Mouse (Mus musculus) retina, postnatal 7 days (tissue): ENCODE data around the gene Aplp1.
"Not testable (repeated sequence)": the region's sequence is repeated elsewhere in the genome, so short reads cannot be mapped to it uniquely, and the experiment has no call there.

ENCODE experiments used
- DNase-seq: peaks from one replicate; pipeline ENCODE4 v3.0.0-alpha.2; 2012; ENCODE audit warnings: low read depth, low spot score

Gene Aplp1

DNA sequence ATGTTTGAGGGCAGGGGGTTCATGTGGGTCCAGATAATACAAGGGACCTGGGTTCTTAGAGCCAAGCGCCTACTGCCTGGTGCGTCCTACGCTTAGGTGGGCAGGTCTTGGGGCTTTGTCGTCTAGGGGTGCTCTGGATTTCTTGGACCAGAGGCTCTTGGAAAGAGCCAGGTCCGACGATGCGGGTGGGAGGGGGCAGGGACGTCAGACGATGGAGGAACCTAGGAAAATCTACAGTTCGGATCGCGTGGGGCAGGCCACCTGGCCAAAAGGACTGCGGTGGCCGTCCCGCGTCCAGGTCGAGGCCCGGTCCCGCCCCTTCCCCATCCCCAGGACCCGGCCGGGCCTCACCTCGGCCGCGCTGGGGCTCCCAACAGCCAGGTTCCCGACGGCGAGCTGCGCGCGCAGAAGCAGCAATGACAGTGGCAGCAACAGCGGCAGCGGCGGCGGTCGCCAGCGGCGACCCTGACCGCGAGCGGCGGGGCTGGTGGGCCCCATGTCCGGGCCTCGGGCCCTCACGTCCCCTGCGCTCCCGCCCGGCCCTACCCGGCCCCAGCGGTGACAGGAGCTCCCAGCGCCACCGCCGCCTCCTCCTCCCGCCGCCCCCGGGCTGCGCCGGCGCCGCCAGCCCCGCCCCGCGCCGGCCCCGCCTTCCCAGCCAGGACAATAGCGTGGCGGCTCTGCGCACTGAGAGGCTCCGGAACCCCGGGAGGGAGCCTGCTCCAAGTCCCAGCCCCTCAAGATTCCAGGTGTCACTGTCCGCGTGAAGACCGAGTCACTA lies at the start of gene Aplp1:
Aplp1 (minus strand) TSS at position 565 of the 781 bp plus-strand sequence.
- peak; percentile 42 for DNase-seq

GRCm38 (mm10) chr7:30493401-30493931 lies 48.1 kb upstream of the Aplp1 start, which contains the start of gene Prodh2:
TSS of gene Prodh2 (plus strand) at chr7:30493622.
- no peak for DNase-seq

DNA sequence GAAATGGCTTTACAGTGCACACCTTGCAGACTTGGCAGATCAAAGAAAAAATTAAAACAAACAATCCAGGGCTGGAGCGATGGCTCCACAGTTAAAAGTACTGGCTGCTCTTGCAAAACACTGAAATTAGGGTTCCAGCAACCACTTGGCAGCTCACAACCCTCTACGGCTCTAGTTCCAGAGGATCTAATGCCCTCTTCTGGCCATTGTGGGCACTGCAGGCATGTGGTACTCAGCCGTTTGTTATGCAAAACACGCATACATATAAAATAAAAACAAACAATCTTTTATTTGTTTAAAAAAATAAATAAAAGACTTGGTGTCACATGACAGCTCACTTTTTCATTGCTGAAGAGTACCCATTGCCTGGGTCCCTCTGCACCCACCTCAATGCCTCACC lies 47.4 kb upstream of the Aplp1 start:
- peak; percentile 52 for DNase-seq

DNA sequence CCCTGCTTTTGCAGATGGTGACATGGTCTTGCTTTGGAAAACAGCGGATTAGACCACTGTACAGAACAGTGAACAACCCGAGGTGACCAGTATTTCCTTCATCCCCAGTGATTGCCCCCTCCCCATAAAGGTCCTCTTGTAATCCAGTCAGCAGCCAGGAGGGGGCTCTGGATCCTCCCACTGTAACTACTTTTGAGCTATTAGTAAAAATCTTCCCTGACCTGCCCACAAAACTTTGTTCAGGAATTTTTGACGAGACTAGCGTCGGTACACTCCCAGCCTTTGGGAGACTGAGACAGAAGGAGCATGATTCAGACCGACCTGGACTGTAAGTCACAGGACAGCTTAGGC lies 45.6 kb upstream of the Aplp1 start:
- no peak for DNase-seq

- peak; percentile 49 for DNase-seq
These were observed 45.1 kb upstream of the Aplp1 start for GRCm38 (mm10) chr7:30490251-30490956.

DNA sequence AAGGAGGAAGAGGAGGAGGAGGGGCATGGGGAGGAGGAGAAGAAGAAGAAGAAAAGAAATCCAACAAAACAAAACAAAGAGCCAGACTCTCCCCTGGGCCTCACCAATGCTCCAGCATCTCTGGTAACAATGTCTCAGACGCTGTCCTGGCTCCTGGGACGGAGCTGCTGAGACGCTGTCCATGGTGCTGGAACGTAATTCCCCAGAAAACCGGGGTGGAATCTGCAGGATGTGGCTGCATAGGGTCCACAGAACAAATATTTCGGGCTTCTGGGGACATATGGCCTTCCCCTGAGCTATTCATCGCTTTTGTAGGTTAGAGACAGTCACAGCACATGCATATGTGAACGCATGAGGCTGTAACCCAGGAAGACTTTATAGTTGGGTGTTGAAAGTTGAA lies 38.9 kb upstream of the Aplp1 start:
- no peak for DNase-seq

DNA sequence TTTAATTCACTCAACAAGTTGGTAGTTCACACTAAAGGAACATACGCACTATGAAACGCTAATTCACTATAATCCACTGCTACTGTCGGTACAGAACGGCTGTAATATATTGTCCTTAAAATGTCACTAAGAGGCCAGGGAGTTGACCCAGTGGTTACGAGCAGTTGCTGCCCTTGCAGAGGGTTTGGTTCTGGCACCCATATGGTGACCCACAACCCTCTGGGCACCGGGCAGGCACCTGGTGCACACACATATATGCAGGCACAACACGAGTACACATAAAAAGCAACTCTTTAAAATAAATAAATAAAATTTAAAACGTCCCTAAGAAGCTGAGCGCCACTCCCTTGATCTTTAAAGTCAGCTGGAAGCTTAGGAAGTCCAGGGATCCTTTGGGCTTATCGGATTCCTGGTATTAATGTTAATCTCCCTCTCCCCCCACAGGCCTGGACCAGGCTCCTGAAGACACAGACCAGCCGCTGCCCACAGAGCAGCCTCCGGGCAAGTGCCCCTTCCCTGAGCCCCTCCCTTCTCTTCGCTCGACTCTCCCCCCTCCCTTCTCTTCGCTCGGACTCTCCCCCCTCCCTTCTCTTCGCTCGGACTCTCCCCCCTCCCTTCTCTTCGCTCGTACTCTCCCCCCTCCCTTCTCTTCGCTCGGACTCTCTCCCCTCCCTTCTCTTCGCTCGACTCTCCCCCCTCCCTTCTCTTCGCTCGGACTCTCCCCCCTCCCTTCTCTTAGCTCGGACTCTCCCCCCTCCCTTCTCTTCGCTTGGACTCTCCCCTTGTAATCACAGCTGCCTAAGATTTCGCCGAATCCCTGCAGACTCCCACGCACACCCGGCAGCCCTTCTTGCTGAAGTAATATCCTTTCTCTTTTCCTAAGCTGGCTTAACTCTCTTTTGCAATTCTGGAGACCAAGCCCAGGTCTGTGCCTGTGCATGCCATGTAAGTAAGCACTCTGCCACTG lies 32.4 kb upstream of the Aplp1 start:
- DNase-seq, result peak; percentile 68

GRCm38 (mm10) chr7:30476136-30476535 lies 30.8 kb upstream of the Aplp1 start:
- not testable (repeated sequence) for DNase-seq

GRCm38 (mm10) chr7:30474999-30475398 lies 29.7 kb upstream of the Aplp1 start:
- no peak for DNase-seq

DNA sequence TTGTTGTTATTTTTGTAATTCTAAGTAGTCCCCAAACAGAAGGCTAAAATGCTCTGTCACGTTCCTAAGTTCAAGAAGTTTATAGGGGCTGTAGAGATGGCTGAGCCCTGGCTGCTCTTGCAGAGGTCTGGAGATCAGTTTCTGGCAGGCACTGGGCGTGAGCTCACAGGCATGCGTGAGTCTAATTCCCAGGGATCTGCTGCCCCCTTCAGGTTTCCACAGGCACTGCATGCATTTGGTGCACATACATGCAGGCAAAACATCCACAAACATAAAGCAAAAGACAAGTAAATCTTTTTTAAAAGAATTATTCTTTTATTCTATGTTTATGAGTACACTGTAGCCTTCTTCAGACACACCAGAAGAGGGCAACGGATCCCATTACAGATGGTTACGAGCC lies 27.1 kb upstream of the Aplp1 start:
- peak; percentile 25 for DNase-seq

GRCm38 (mm10) chr7:30464816-30465300 lies 19.5 kb upstream of the Aplp1 start:
- DNase-seq, result no peak

GRCm38 (mm10) chr7:30463996-30464395 lies 18.7 kb upstream of the Aplp1 start:
- no peak for DNase-seq

GRCm38 (mm10) chr7:30463568-30463967 lies 18.2 kb upstream of the Aplp1 start:
- no peak for DNase-seq

DNA sequence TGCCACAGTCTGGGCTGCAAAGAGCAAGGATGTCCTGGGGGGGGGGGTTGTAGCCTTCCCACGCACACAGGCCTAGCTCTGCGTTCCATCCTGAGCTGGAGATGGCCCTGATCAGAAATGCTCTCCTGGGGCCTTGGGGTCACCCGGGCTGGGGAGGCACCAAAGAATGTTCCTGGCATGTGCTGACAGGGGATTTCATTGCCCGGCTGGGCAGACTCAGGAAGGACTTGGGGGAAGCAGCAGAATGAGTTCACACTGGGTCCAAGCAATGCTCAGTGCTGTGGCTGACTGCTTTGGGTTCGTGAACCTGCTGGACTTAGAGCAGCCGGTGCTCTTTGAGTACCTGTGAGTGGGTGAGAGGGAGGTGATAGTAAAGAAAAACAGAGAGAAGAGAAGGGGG lies 14.1 kb upstream of the Aplp1 start:
- no peak for DNase-seq

- no peak for DNase-seq
These were observed 12.4 kb upstream of the Aplp1 start, which contains the start of the genes Kirrel2 and Nphs1 for GRCm38 (mm10) chr7:30457629-30458330. TSS of gene Kirrel2 (minus strand) at chr7:30457690. TSS of gene Nphs1 (plus strand) at chr7:30458315.

DNA sequence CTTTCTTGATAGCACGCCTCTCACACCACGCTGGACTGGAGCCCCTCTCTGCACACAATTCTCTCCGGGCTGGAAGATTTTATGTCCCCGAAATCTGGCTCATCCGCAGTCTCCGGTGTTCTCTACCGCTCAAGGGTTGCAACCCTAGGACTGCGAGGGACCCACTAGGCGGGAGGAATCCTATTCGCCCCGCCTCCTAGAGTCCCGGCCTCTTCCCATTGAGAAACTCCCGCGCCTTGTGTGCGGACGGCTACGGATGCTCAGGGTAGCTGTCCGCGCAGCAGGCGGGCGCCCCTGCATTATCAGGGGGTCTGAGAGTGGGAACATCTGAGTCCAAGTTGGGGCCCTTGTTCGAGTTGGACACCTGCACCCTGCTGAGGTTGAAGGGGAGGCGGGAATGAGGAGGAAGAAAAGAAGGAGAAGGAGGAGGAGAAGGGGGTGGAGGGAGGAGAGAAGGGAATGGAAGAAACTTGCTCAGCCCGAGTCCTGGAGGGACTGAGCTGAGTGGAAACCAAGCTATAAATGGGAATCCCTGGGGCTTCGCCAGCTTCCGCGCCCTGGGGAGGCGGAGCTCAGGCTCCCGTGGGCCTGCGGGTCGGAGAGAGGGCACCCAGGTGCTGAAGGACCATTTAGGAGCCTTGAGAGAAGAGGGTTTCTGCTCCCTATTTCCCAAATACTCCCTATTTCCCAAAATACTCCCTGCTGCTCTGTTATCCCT lies 11.7 kb upstream of the Aplp1 start:
- no peak for DNase-seq

- no peak for DNase-seq
These were observed 11.2 kb upstream of the Aplp1 start for GRCm38 (mm10) chr7:30456487-30456886.

DNA sequence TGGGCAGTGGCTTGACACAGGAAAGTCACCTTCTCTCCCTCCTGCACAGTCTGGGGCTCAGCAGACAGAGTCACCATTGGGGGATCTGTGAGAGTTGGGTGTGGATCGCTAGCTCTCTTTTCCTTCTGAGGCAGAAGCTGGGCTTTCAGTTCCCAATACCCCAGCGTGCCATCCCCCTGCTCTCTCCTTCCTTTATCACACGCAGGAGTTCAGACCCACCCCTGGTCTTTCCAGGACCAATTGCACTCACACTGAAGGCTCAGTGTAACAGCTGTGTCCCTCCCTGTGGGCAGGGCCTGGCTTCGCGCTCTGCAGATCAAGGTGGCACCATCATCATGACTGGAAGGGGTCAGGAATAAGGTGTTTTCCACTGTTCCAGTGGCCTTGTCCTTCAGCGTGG lies 8.9 kb upstream of the Aplp1 start:
- no peak for DNase-seq

DNA sequence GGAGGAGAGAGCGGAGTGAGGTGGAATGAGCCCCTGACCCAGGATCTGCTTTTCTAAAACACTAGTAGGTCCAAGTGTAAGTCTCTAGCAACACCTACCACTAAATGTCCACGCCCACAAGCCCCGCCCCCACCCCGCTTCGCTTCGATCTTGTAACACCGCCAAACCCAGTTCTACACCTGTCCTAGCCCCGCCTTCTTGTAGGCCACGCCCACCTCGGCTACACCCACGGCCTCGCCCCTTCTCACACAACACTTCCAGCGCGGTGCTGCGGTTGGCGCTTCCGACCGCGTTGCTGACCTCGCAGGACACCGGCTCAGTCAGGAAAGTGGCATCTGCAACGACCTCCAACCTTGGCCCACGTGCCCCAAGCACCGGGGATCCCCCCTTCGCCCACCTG lies 8.4 kb upstream of the Aplp1 start:
- no peak for DNase-seq

- DNase-seq, result no peak
These were observed 8.0 kb upstream of the Aplp1 start for GRCm38 (mm10) chr7:30453327-30453726.
